8 mouse cellular contexts compared by ENCODE assay signal in genomic region chr7:113250433-113250991, GRCm38 (mm10). TPM values are rescaled to one million over a fixed set of nuclear protein-coding genes. Genes with fewer than 3 reads are reported as not detected.
A peak's percentile ranks its signal among the peaks of the same experiment; 100 is the strongest.
DNase-seq lines count a peak whose midpoint lies in the region; ATAC-seq and TF ChIP-seq lines count a peak whose summit lies in the region.

No protein-coding gene starts in this region.

- peak; percentile 76; the same call in 1 of the 2 replicates for TF ChIP-seq CTCF in testis, adult 2 months (IDR thresholded peaks at IDR 0.05; ENCODE audit: control insufficient read depth, insufficient read depth, insufficient replicate concordance, low read depth, low read length)
- peak; percentile 82 for TF ChIP-seq CTCF in liver, embryonic 14.5 days (IDR thresholded peaks at IDR 0.05; ENCODE audit: low read depth)

- H3K9me3 ChIP-seq in liver, embryonic 14.5 days (ENCODE audit: control insufficient read depth, low read length): no peaks in the 10 kb centered on the region
- no peaks in the 10 kb centered on the region for H3K9me3 ChIP-seq in neural tube, embryonic 12.5 days

- TF ChIP-seq POLR2A in testis, adult 2 months (IDR thresholded peaks at IDR 0.05; ENCODE audit: control insufficient read depth, low read depth, low read length): no peak

- 36% methylated on average over 3 of the region's 3 CpGs for WGBS in liver, embryonic 14.5 days (ENCODE audit: insufficient replicate concordance)
- WGBS in neural tube, embryonic 12.5 days: 47% methylated on average over 3 of the region's 3 CpGs

- H3K4me3 ChIP-seq in testis, adult 2 months (ENCODE audit: control insufficient read depth, low read depth, low read length): no peak overlapping the region
- H3K4me3 ChIP-seq in liver, embryonic 14.5 days (ENCODE audit: insufficient read depth in 1 of 2, low read depth in 2 of 2, low read length in 2 of 2): no peak overlapping the region
- no peak overlapping the region for H3K4me3 ChIP-seq in neural tube, embryonic 12.5 days

- no peak for ATAC-seq in liver, embryonic 14.5 days (ENCODE audit: insufficient read depth)
- ATAC-seq in neural tube, embryonic 12.5 days (ENCODE audit: low FRiP score, low read depth): peak; percentile 77

- no peak overlapping the region for H3K9ac ChIP-seq in liver, embryonic 14.5 days (replicated peaks)
- H3K9ac ChIP-seq in neural tube, embryonic 12.5 days: no peak overlapping the region

- no peak overlapping the region for H3K27ac ChIP-seq in testis, adult 2 months (ENCODE audit: control insufficient read depth, insufficient read depth, low read depth, low read length)
- H3K27ac ChIP-seq in liver, embryonic 14.5 days: no peak overlapping the region
- no peak overlapping the region for H3K27ac ChIP-seq in neural tube, embryonic 12.5 days

- TF ChIP-seq EP300 in liver, embryonic 14.5 days (IDR thresholded peaks at IDR 0.05; ENCODE audit: low read depth): no peak

- no peak overlapping the region for H3K4me2 ChIP-seq in liver, embryonic 14.5 days (ENCODE audit: low read depth)
- no peak overlapping the region for H3K4me2 ChIP-seq in neural tube, embryonic 12.5 days (replicated peaks)

- no peak for DNase-seq in testis, postnatal 14 days (ENCODE audit: low spot score)
- peak; percentile 61 to 65 for DNase-seq in cerebellum, adult 18-20 months
- peak; percentile 54 for DNase-seq in forelimb bud, embryonic 11.5 days (ENCODE audit: low read depth, low spot score)
- DNase-seq in hindlimb bud, embryonic 11.5 days (ENCODE audit: extremely low spot score, low read depth, low spot score): peak; percentile 22
- no peak for DNase-seq in liver, embryonic 14.5 days (ENCODE audit: low read depth in 3 of 3, low spot score in 3 of 3)
- DNase-seq in Muller cell, postnatal 12 days (ENCODE audit: inconsistent ontology term): no peak

- H3K4me1 ChIP-seq in testis, adult 2 months (ENCODE audit: control insufficient read depth, insufficient read depth, low read length): no peaks in the 10 kb centered on the region
- H3K4me1 ChIP-seq in liver, embryonic 14.5 days (replicated peaks; ENCODE audit: control insufficient read depth in 2 of 2, insufficient read depth in 2 of 2, low read length in 1 of 2): no peaks in the 10 kb centered on the region
- peaks cover 28% of the 10 kb centered on the region for H3K4me1 ChIP-seq in neural tube, embryonic 12.5 days

- H3K27me3 ChIP-seq in testis, adult 2 months (ENCODE audit: control insufficient read depth, insufficient read depth, low read length): no peaks in the 10 kb centered on the region
- no peaks in the 10 kb centered on the region for H3K27me3 ChIP-seq in liver, embryonic 14.5 days (ENCODE audit: control insufficient read depth, insufficient read depth, low read length)
- H3K27me3 ChIP-seq in neural tube, embryonic 12.5 days (replicated peaks): no peaks in the 10 kb centered on the region

- no peaks in the 10 kb centered on the region for H3K36me3 ChIP-seq in testis, adult 2 months (ENCODE audit: control insufficient read depth, insufficient read depth, low read length)
- no peaks in the 10 kb centered on the region for H3K36me3 ChIP-seq in liver, embryonic 14.5 days (replicated peaks; ENCODE audit: control insufficient read depth, insufficient read depth, low read depth)
- no peaks in the 10 kb centered on the region for H3K36me3 ChIP-seq in neural tube, embryonic 12.5 days

RNA-seq across cellular contexts. Expression of gene Arntl, which starts 43.2 kb away (rescaled TPM):
- 2.9 and 3.2 TPM in 2 replicates for polyA plus RNA-seq in testis, adult 2 months (2012; rRNA removed)
- 2.8 and 4.1 TPM in 2 replicates for polyA plus RNA-seq in liver, embryonic 14.5 days (2012; rRNA removed)
- polyA plus RNA-seq in liver, embryonic 14.5 days (2014; fragmentation: Nextera tagmentation; extraction: Ambion mirVana): 4.6 and 5.1 TPM in 2 replicates
- 7.5 and 7.6 TPM in 2 replicates for polyA plus RNA-seq in neural tube, embryonic 12.5 days (2016; fragmentation: Nextera tagmentation; extraction: Ambion mirVana)

Comparison
In these comparisons a context has a peak if more than half of its experiments do, and no peak if none do; other contexts are left out.
1. DNase-seq: peak in cerebellum, adult 18-20 months (2 of 2), forelimb bud, embryonic 11.5 days (single experiment) and hindlimb bud, embryonic 11.5 days (single experiment); none in testis, postnatal 14 days (single experiment), liver, embryonic 14.5 days (0 of 3) and Muller cell, postnatal 12 days (single experiment).